In the genomic region with DNA sequence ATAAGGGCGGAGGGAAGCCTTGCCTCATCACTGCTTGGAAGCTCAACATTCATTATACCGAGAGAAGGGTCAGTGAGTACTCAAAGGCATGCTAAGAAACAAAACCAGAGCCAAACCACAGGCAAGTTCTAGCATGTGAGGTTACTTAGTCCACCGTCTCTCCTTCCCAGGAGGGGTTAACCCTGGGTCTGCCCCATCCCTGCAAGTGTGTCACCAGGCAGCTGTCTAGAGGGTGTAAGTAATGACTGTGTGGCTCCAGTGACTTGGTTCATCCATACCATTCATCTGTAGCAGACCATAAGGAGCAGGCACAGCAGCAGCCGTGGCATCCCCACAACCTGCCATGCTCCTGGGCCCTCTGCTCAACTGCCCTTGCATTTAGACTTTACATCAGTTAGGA, we compare ENCODE assay signal across 31 mouse cellular contexts. TPM values are rescaled to one million over a fixed set of nuclear protein-coding genes. Genes with fewer than 3 reads are reported as not detected.
DNase-seq lines count a peak whose midpoint lies in the region; ATAC-seq lines count a peak whose summit lies in the region.
"Had no signal": no experiment of that assay in that cellular context is flagged by ENCODE, and none has a peak within 500 bp of the region (broad histone marks: within the 10 kb centered on the region; RNA-seq: fewer than 3 reads in every experiment).

No protein-coding gene starts in this region.

- peak; percentile 79 for DNase-seq in heart, adult 11 months
- no peak for DNase-seq in heart, adult 8-10 months (ENCODE audit: low spot score)
- DNase-seq in kidney, postnatal 10 days = no peak
- no peak for DNase-seq in limb, embryonic 10.5 days (ENCODE audit: low spot score)
- DNase-seq: adrenal gland, adult 2 months; adrenal gland, postnatal 10 days; adrenal gland, postnatal 25 days; B cell, adult 2 months; cerebellum, adult 11 months; cerebellum, adult 18-20 months; cerebellum, adult 8-10 months; cerebellum, adult 9-11 months; cerebellum, postnatal 14 days; cerebellum, postnatal 36 days; embryo, embryonic 11 days had no signal

- ATAC-seq in kidney, embryonic 15.5 days (replicated peaks; ENCODE audit: low FRiP score) = peak; percentile 52
- ATAC-seq in limb, embryonic 12.5 days (ENCODE audit: insufficient number of reproducible peaks, insufficient read depth, low FRiP score, low TSS enrichment, low read depth) = no peak
- ATAC-seq: CD4-positive, CD25-positive, alpha-beta regulatory T cell, adult 4 months; forebrain, embryonic 14.5 days; forebrain, embryonic 16.5 days had no signal

- no peaks in the 10 kb centered on the region for H3K9me3 ChIP-seq in kidney, embryonic 15.5 days (replicated peaks)
- no peaks in the 10 kb centered on the region for H3K9me3 ChIP-seq in limb, embryonic 12.5 days
- H3K9me3 ChIP-seq in limb, embryonic 10.5 days (replicated peaks) = no peaks in the 10 kb centered on the region
- H3K9me3 ChIP-seq: embryonic facial prominence, embryonic 13.5 days; embryonic facial prominence, embryonic 15.5 days; forebrain, embryonic 10.5 days; forebrain, embryonic 12.5 days had no signal

- 0 out of 2 replicates have a peak overlapping the region, but pooled peaks have one; percentile 11 for H3K27ac ChIP-seq in kidney, embryonic 15.5 days
- H3K27ac ChIP-seq in limb, embryonic 12.5 days = 0 out of 2 replicates have a peak overlapping the region, but pooled peaks have one; percentile 29
- H3K27ac ChIP-seq in limb, embryonic 10.5 days = no peak overlapping the region
- H3K27ac ChIP-seq: embryonic facial prominence, embryonic 13.5 days; embryonic facial prominence, embryonic 15.5 days; forebrain, embryonic 10.5 days; forebrain, embryonic 12.5 days had no signal

- no peak overlapping the region for H3K4me3 ChIP-seq in kidney, embryonic 15.5 days (replicated peaks)
- no peak overlapping the region for H3K4me3 ChIP-seq in limb, embryonic 12.5 days (replicated peaks)
- H3K4me3 ChIP-seq in limb, embryonic 10.5 days = no peak overlapping the region
- H3K4me3 ChIP-seq: embryonic facial prominence, embryonic 13.5 days; embryonic facial prominence, embryonic 15.5 days; erythroblast, embryonic 14.5 days; forebrain, embryonic 10.5 days; forebrain, embryonic 12.5 days had no signal

- H3K4me1 ChIP-seq in kidney, embryonic 15.5 days = peaks cover 35% of the 10 kb centered on the region
- H3K4me1 ChIP-seq in limb, embryonic 12.5 days (replicated peaks) = peaks cover 16% of the 10 kb centered on the region
- peaks cover 19% of the 10 kb centered on the region for H3K4me1 ChIP-seq in limb, embryonic 10.5 days
- H3K4me1 ChIP-seq: embryonic facial prominence, embryonic 15.5 days had no signal

- no peaks in the 10 kb centered on the region for H3K36me3 ChIP-seq in kidney, embryonic 15.5 days
- H3K36me3 ChIP-seq in limb, embryonic 12.5 days = no peaks in the 10 kb centered on the region
- H3K36me3 ChIP-seq in limb, embryonic 10.5 days = no peaks in the 10 kb centered on the region
- H3K36me3 ChIP-seq: embryonic facial prominence, embryonic 13.5 days; embryonic facial prominence, embryonic 15.5 days; forebrain, embryonic 10.5 days; forebrain, embryonic 12.5 days had no signal

- H3K9ac ChIP-seq in kidney, embryonic 15.5 days = no peak overlapping the region
- no peak overlapping the region; the same call in 1 of the 2 replicates for H3K9ac ChIP-seq in limb, embryonic 12.5 days (replicated peaks)
- H3K9ac ChIP-seq: embryonic facial prominence, embryonic 13.5 days; embryonic facial prominence, embryonic 15.5 days; forebrain, embryonic 12.5 days had no signal

- no peaks in the 10 kb centered on the region for H3K27me3 ChIP-seq in kidney, embryonic 15.5 days
- no peaks in the 10 kb centered on the region for H3K27me3 ChIP-seq in limb, embryonic 12.5 days
- H3K27me3 ChIP-seq in limb, embryonic 10.5 days (ENCODE audit: low read depth, poor library complexity, severe bottlenecking) = no peaks in the 10 kb centered on the region
- H3K27me3 ChIP-seq: embryonic facial prominence, embryonic 13.5 days; embryonic facial prominence, embryonic 15.5 days had no signal

- 55% methylated on average over 4 of the region's 4 CpGs for WGBS in kidney, embryonic 15.5 days
- 76% methylated on average over 4 of the region's 4 CpGs for WGBS in limb, embryonic 12.5 days
- WGBS in limb, embryonic 10.5 days = 78% methylated on average over 4 of the region's 4 CpGs

- no peak overlapping the region for H3K4me2 ChIP-seq in kidney, embryonic 15.5 days
- no peak overlapping the region for H3K4me2 ChIP-seq in limb, embryonic 12.5 days
- H3K4me2 ChIP-seq: embryonic facial prominence, embryonic 13.5 days; embryonic facial prominence, embryonic 15.5 days; forebrain, embryonic 12.5 days had no signal

RNA-seq across cellular contexts. Expression of a gene that starts 5.8 kb away (rescaled TPM):
- total RNA-seq in heart, adult 8-10 months (2022) = not detected
- not detected in 2 replicates for polyA plus RNA-seq in kidney, embryonic 15.5 days (2015; fragmentation: Nextera tagmentation; extraction: Ambion mirVana)
- not detected in 2 replicates for polyA plus RNA-seq in limb, embryonic 12.5 days (2016; fragmentation: Nextera tagmentation; extraction: Ambion mirVana)
- polyA plus RNA-seq in limb, embryonic 10.5 days (2016; fragmentation: Nextera tagmentation; extraction: Ambion mirVana) = not detected in 2 replicates
- total RNA-seq: adrenal gland, adult 2 months; adrenal gland, postnatal 10 days; adrenal gland, postnatal 25 days; adrenal gland, postnatal 4 days; common myeloid progenitor, adult 5-6 weeks; ES-E14; MEL had no signal
- polyA plus RNA-seq: adrenal gland, adult 2 months; brain, embryonic 14.5 days; CD4-positive, CD25-positive, alpha-beta regulatory T cell, adult 4 months; embryonic facial prominence, embryonic 11.5 days; embryonic facial prominence, embryonic 13.5 days; embryonic facial prominence, embryonic 15.5 days; erythroblast, embryonic 14.5 days; forebrain, embryonic 10.5 days; forebrain, embryonic 12.5 days; forebrain, embryonic 14.5 days; forebrain, embryonic 16.5 days had no signal
